Mouse (Mus musculus): Measurements from ENCODE around the gene Pianp. TPM values are rescaled to one million over a fixed set of nuclear protein-coding genes. Genes with fewer than 3 reads are reported as not detected.

Pianp gene
- 1.2 and 2.1 TPM in 2 replicates for total RNA-seq (2021)
- long read RNA-seq, partial matches to known transcripts, result 0 of 3 reads
- long read RNA-seq, other reads (novel, unspliced or antisense), result 3 of 3 reads

- peak; percentile 88 for DNase-seq
Observed at GRCm38 (mm10) chr6:124996551-124997501, at the start of gene Pianp. TSS of gene Pianp (plus strand) at chr6:124996694.

GRCm38 (mm10) chr6:124953991-124954715, 42.3 kb upstream of the Pianp start:
- no peak for DNase-seq

- DNase-seq, result no peak
Observed at GRCm38 (mm10) chr6:124955212-124955611, 41.3 kb upstream of the Pianp start.

- no peak for DNase-seq
Observed at GRCm38 (mm10) chr6:124958127-124958526, 38.4 kb upstream of the Pianp start.

GRCm38 (mm10) chr6:124959960-124960359, 36.5 kb upstream of the Pianp start:
- no peak for DNase-seq

GRCm38 (mm10) chr6:124961021-124961420, 35.5 kb upstream of the Pianp start:
- peak; percentile 31 for DNase-seq

- no peak for DNase-seq
Observed at GRCm38 (mm10) chr6:124964638-124965037, 31.9 kb upstream of the Pianp start.

- peak; percentile 97 for DNase-seq
Observed at GRCm38 (mm10) chr6:124965088-124965719, 31.3 kb upstream of the Pianp start, which contains the start of gene Cops7a. TSS of gene Cops7a (minus strand) at chr6:124965538.

- DNase-seq, result no peak
Observed at GRCm38 (mm10) chr6:124965747-124966146, 30.7 kb upstream of the Pianp start.

- no peak for DNase-seq
Observed at GRCm38 (mm10) chr6:124966466-124967118, 29.9 kb upstream of the Pianp start.

- peak; percentile 46 for DNase-seq
Observed at GRCm38 (mm10) chr6:124967766-124968165, 28.7 kb upstream of the Pianp start.

- no peak for DNase-seq
Observed at GRCm38 (mm10) chr6:124992241-124992640, 4.3 kb upstream of the Pianp start.

GRCm38 (mm10) chr6:124993365-124993764, 3.1 kb upstream of the Pianp start:
- DNase-seq, result peak; percentile 66

GRCm38 (mm10) chr6:124993876-124994275, 2.6 kb upstream of the Pianp start:
- peak; percentile 32 for DNase-seq

GRCm38 (mm10) chr6:124995246-124995645, 1.2 kb upstream of the Pianp start:
- DNase-seq, result peak; percentile 64

- no peak for DNase-seq
Observed at GRCm38 (mm10) chr6:124995831-124996403, 577 bp upstream of the Pianp start.

- no peak for DNase-seq
Observed at GRCm38 (mm10) chr6:124998066-124998465, 1.6 kb downstream of the Pianp start.

GRCm38 (mm10) chr6:124999091-124999490, 2.6 kb downstream of the Pianp start:
- DNase-seq, result no peak

GRCm38 (mm10) chr6:124999546-124999945, 3.1 kb downstream of the Pianp start:
- no peak for DNase-seq

GRCm38 (mm10) chr6:125003706-125004105, 7.2 kb downstream of the Pianp start:
- no peak for DNase-seq

GRCm38 (mm10) chr6:125005086-125005485, 8.6 kb downstream of the Pianp start:
- DNase-seq, result no peak
